Mouse (Mus musculus) midbrain, embryonic 14.5 days (tissue): ENCODE measurements around the gene Gcn1l1. TPM values are rescaled to one million over a fixed set of nuclear protein-coding genes. Genes with fewer than 3 reads are reported as not detected.

Source experiments
- ATAC-seq: fragments of 200-750 bp; cut with Nextera tagmentation; 2 replicates; pipeline ENCODE4 v1.8.0; 2017; ENCODE audit warnings: moderate number of reproducible peaks, moderate library complexity; ENCODE audit not compliant: low FRiP score, low TSS enrichment
- DNase-seq: peaks from one replicate; pipeline ENCODE4 v3.0.0-alpha.2; 2015
- H3K27ac ChIP-seq: fragments of 300-500 bp; sonication (generic); replicated peaks from 2 replicates; pipeline ENCODE4 v1.5.1; 2014; ENCODE audit warnings: mild to moderate bottlenecking, low read depth, low read length, moderate library complexity
- H3K27me3 ChIP-seq: fragments of 300-500 bp; sonication (generic); 2 replicates; pipeline ENCODE4 v1.6.1; 2014; ENCODE audit warnings: low read length, control low read depth, mixed read lengths; ENCODE audit not compliant: control insufficient read depth, insufficient read depth
- H3K36me3 ChIP-seq: fragments of 300-500 bp; sonication (generic); 2 replicates; pipeline ENCODE4 v1.6.1; 2014; ENCODE audit warnings: low read length, control low read depth; ENCODE audit not compliant: control insufficient read depth, insufficient read depth
- H3K4me1 ChIP-seq: fragments of 300-500 bp; sonication (generic); 2 replicates; pipeline ENCODE4 v1.6.1; 2014; ENCODE audit warnings: mild to moderate bottlenecking, antibody characterized with exemption, low read length, control low read depth; ENCODE audit not compliant: control insufficient read depth, insufficient read depth
- H3K4me2 ChIP-seq: fragments of 300-500 bp; sonication (generic); 2 replicates; pipeline ENCODE4 v1.6.1; 2014; ENCODE audit warnings: mild to moderate bottlenecking, low read length, moderate library complexity
- H3K4me3 ChIP-seq: fragments of 300-500 bp; sonication (generic); replicated peaks from 2 replicates; pipeline ENCODE4 v1.5.1; 2014; ENCODE audit warnings: low read depth, low read length
- H3K9ac ChIP-seq: fragments of 300-500 bp; sonication (generic); replicated peaks from 2 replicates; pipeline ENCODE4 v1.6.1; 2014; ENCODE audit warnings: mild to moderate bottlenecking, low read length, moderate library complexity
- H3K9me3 ChIP-seq: fragments of 300-500 bp; sonication (generic); 2 replicates; pipeline ENCODE4 v1.6.1; 2016; ENCODE audit warnings: low read length, control low read depth, mixed read lengths; ENCODE audit not compliant: control insufficient read depth
- WGBS: fragments of 180-500 bp; shearing (Covaris S2); extraction: QIAGEN DNeasy Blood & Tissue Kit; methylation state at CpG from one replicate; pipeline ENCODE4 v1.1.7; 2014; 5-methylcytosine and 5-hydroxymethylcytosine counted together
- polyA plus RNA-seq: library from polyadenylated mRNA; unstranded; fragments of >200 nt; fragmentation: Nextera tagmentation; extraction: Ambion mirVana; gene quantifications from 2 replicates; pipeline ENCODE4 v1.2.1, GENCODE M21; 2014

Gcn1l1 gene
- polyA plus RNA-seq, 1 experiment from 2014 or later = 51.2 TPM

- WGBS = 79% methylated on average over 19 of the region's 19 CpGs
- Histone ChIP-seq H3K9me3 (no peaks in the 10 kb centered on the region), H3K27ac (no peak overlapping the region), H3K4me3 (no peak overlapping the region), H3K36me3 (peaks cover 17% of the 10 kb centered on the region), H3K27me3 (no peaks in the 10 kb centered on the region), H3K4me1 (peaks cover 8% of the 10 kb centered on the region; the same call in 1 of the 2 replicates), H3K4me2 (no peak overlapping the region), H3K9ac (no peak overlapping the region)
- no peak for DNase-seq
- ATAC-seq = no peak
Observed at GRCm38 (mm10) chr5:115542635-115543384, 22.2 kb upstream of the Gcn1l1 start.

- peaks cover 24% of the 10 kb centered on the region for H3K36me3 ChIP-seq
- H3K9me3 ChIP-seq = no peaks in the 10 kb centered on the region
- no peak overlapping the region for H3K4me2 ChIP-seq
- H3K27me3 ChIP-seq = no peaks in the 10 kb centered on the region
- DNase-seq (peak; percentile 65), ATAC-seq (peak; percentile 71)
- H3K4me3 ChIP-seq = no peak overlapping the region
- 64% methylated on average over 17 of the region's 17 CpGs for WGBS
- H3K4me1 ChIP-seq = peaks cover 4% of the 10 kb centered on the region; the same call in 1 of the 2 replicates
- no peak overlapping the region for H3K27ac ChIP-seq
- peak overlapping the region; percentile 16; the same call in 1 of the 2 replicates for H3K9ac ChIP-seq
Observed at GRCm38 (mm10) chr5:115543509-115544253, 21.4 kb upstream of the Gcn1l1 start.

- DNase-seq (no peak), ATAC-seq (no peak)
- H3K4me2 ChIP-seq = no peak overlapping the region
- H3K27me3 ChIP-seq = no peaks in the 10 kb centered on the region
- H3K36me3 ChIP-seq = peaks cover 31% of the 10 kb centered on the region
- WGBS = 56% methylated on average over 18 of the region's 18 CpGs
- no peak overlapping the region for H3K9ac ChIP-seq
- H3K9me3 ChIP-seq = no peaks in the 10 kb centered on the region
- H3K27ac ChIP-seq = no peak overlapping the region
- H3K4me3 ChIP-seq = no peak overlapping the region
- peaks cover 4% of the 10 kb centered on the region; the same call in 1 of the 2 replicates for H3K4me1 ChIP-seq
Observed at GRCm38 (mm10) chr5:115544655-115545185, 20.3 kb upstream of the Gcn1l1 start.

GRCm38 (mm10) chr5:115545636-115546035 lies 19.4 kb upstream of the Gcn1l1 start:
- Histone ChIP-seq H3K9me3 (no peaks in the 10 kb centered on the region), H3K4me2 (no peak overlapping the region), H3K9ac (no peak overlapping the region), H3K27ac (no peak overlapping the region), H3K4me1 (peaks cover 4% of the 10 kb centered on the region; the same call in 1 of the 2 replicates), H3K36me3 (peaks cover 31% of the 10 kb centered on the region), H3K4me3 (no peak overlapping the region), H3K27me3 (no peaks in the 10 kb centered on the region)
- DNase-seq = no peak
- WGBS = 89% methylated on average over 14 of the region's 14 CpGs
- no peak for ATAC-seq

- WGBS = 75% methylated on average over 11 of the region's 11 CpGs
- DNase-seq (no peak), ATAC-seq (no peak)
- Histone ChIP-seq H3K4me2 (no peak overlapping the region), H3K4me1 (peaks cover 4% of the 10 kb centered on the region; the same call in 1 of the 2 replicates), H3K27ac (no peak overlapping the region), H3K9me3 (no peaks in the 10 kb centered on the region), H3K36me3 (peaks cover 31% of the 10 kb centered on the region), H3K4me3 (no peak overlapping the region), H3K27me3 (no peaks in the 10 kb centered on the region), H3K9ac (no peak overlapping the region)
Observed at GRCm38 (mm10) chr5:115546536-115546935, 18.5 kb upstream of the Gcn1l1 start.

GRCm38 (mm10) chr5:115547014-115547413 lies 18.0 kb upstream of the Gcn1l1 start:
- Histone ChIP-seq H3K4me3 (no peak overlapping the region), H3K36me3 (peaks cover 35% of the 10 kb centered on the region), H3K9me3 (no peaks in the 10 kb centered on the region), H3K9ac (no peak overlapping the region), H3K4me1 (peaks cover 4% of the 10 kb centered on the region; the same call in 1 of the 2 replicates), H3K4me2 (no peak overlapping the region), H3K27ac (no peak overlapping the region), H3K27me3 (no peaks in the 10 kb centered on the region)
- DNase-seq (no peak), ATAC-seq (no peak)
- 30% methylated on average over 6 of the region's 6 CpGs for WGBS

GRCm38 (mm10) chr5:115547421-115547820 lies 17.6 kb upstream of the Gcn1l1 start:
- ATAC-seq = no peak
- no peak overlapping the region for H3K27ac ChIP-seq
- H3K9ac ChIP-seq = no peak overlapping the region
- no peaks in the 10 kb centered on the region for H3K27me3 ChIP-seq
- no peak overlapping the region for H3K4me2 ChIP-seq
- WGBS = 85% methylated on average over 7 of the region's 7 CpGs
- H3K4me1 ChIP-seq = peaks cover 4% of the 10 kb centered on the region; the same call in 1 of the 2 replicates
- H3K36me3 ChIP-seq = peaks cover 39% of the 10 kb centered on the region
- H3K4me3 ChIP-seq = no peak overlapping the region
- no peaks in the 10 kb centered on the region for H3K9me3 ChIP-seq
- no peak for DNase-seq

GRCm38 (mm10) chr5:115548501-115549285 lies 16.4 kb upstream of the Gcn1l1 start:
- ATAC-seq = no peak
- H3K27ac ChIP-seq = no peak overlapping the region
- peaks cover 2% of the 10 kb centered on the region; the same call in 1 of the 2 replicates for H3K4me1 ChIP-seq
- H3K4me3 ChIP-seq = no peak overlapping the region
- DNase-seq = no peak
- H3K4me2 ChIP-seq = no peak overlapping the region
- no peaks in the 10 kb centered on the region for H3K9me3 ChIP-seq
- no peaks in the 10 kb centered on the region for H3K27me3 ChIP-seq
- 96% methylated on average over 18 of the region's 18 CpGs for WGBS
- no peak overlapping the region for H3K9ac ChIP-seq
- peaks cover 49% of the 10 kb centered on the region for H3K36me3 ChIP-seq
